Mouse (Mus musculus): Measurements from ENCODE around the gene Pir.

GRCm38 (mm10) chrX:164373081-164373480 lies 103.9 kb downstream of the Pir start, which contains the start of gene Vegfd:
- TF ChIP-seq POLR2AphosphoS2 (IDR thresholded peaks at IDR 0.05; ENCODE audit: low read depth, low read length) (no peak), POLR2A (IDR thresholded peaks at IDR 0.05; ENCODE audit: low read depth, low read length) (no peak), MAX (IDR thresholded peaks at IDR 0.05; ENCODE audit: low read length) (no peak), USF2 (conservative IDR thresholded peaks at IDR 0.05; ENCODE audit: low read depth, low read length) (no peak), SMC3 (IDR thresholded peaks at IDR 0.05; ENCODE audit: low read depth, low read length) (no peak), IRF4 (IDR thresholded peaks at IDR 0.05; ENCODE audit: low read depth, low read length) (no peak), CTCF (conservative IDR thresholded peaks at IDR 0.05 in 1 of 2, IDR thresholded peaks at IDR 0.05 in 1 of 2; ENCODE audit: low read depth in 2 of 2, low read length in 2 of 2) (no peak), EP300 (IDR thresholded peaks at IDR 0.05; ENCODE audit: low read length) (no peak), ZC3H11A (IDR thresholded peaks at IDR 0.05; ENCODE audit: low read depth, low read length) (no peak), ELF1 (IDR thresholded peaks at IDR 0.05; ENCODE audit: low read depth, low read length) (no peak)
